Mouse (Mus musculus): ENCODE data around the gene B4galnt1. TPM values are rescaled to one million over a fixed set of nuclear protein-coding genes. Genes with fewer than 3 reads are reported as not detected.

B4galnt1 gene
- 8.3 and 11.5 TPM in 2 replicates for polyA plus RNA-seq (2015; fragmentation: Nextera tagmentation; extraction: Ambion mirVana)

DNA sequence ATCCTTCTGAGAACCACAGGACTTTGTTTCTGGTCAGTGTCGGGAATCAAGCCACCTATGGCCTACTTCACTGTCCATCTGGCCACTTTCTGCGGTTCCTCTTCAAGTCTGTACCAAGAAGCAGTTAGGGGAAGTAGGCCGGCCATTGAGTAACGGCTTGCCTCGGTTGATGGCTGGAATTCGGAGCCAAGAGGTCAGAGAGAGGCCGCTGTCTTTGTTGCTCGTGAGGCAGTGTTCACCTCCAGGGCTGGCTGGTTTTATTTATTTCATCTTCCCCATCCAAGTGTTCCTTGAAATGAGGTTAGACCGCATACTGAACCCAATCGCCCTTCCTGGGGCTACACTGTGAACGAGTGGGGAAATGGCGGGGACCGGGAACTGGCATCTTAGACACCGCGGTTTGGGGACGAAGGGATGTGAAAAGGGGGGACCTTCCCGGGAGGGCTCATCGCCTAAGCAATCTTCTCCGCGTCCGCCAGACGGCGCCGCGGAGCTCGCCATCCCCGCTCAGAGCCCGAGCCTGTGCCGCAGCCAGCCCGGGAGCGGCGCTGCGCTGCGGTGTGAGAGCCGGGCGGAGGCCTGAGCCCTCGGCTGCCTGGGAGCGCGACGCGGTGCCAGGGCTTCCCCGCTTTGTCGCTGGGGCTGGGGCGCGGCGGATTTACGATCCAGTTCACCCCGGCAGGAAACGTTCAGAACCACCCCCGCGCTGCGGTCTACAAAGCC is at the start of gene B4galnt1:
B4galnt1 (plus strand) TSS at position 595 of the 723 bp plus-strand sequence.

DNA sequence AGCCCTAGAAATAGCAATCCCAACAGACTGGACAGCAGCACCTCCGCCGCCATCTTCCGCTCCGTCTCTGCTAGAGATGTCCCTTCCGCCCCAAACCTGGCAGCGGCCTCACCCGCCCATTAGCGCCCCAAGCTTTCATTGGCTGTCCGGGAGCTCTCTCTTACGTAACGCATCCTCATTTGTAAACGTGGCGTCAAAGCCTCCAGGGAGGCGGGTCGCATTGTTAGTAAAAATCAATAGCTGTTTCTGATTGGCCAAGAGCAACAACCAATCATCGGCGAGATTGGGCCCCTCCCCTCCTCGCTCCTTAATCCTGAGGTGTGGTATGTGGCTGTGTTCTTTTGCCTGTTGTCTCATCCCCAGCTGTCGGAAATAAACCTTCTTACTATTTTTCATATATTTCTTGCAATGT is 44.0 kb upstream of the B4galnt1 start, which contains the start of gene Os9:
Os9 (minus strand) TSS at position 66 of the 412 bp plus-strand sequence.

DNA sequence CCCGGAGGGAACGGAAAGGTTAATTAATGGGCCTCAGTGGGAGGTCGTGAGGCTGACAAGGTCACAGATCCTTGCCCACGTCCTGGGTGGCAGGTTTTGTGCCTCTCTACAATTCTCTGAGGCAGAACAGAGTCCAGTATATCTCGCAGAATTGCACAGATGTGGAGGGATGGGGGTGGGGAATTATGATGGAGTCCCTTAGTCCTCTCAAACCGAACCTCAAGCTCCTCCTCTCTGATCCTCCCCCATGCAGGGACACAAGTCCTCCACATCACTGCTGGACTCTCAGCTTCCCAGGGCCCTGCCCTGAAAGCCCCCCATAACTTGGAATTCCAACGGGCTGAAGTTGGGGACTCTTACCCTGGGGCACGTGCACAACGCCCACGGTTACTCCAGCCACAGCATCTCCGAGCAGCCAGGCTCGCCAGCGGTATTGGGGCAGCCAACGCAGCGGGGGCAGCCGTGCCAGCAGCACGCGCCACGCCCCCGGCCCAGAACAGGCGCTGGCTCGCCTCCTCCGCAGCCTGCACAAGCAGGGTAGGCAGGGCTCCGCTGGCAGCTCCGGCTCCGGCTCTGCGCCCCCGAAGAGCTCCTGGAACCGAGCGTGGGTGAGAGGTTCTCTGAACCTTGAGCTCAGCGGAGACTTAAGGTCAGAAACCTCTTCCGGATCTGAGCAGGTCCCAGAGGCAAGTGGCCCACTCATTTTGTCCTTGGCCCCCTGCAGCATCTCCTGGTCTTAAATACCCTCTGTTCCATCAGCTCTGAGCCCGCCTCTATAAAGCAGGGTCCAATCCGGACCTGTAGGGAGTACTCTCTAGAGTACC is 15.1 kb downstream of the B4galnt1 start, which contains the start of gene Slc26a10:
Slc26a10 (minus strand) TSS at position 775 of the 824 bp plus-strand sequence.

DNA sequence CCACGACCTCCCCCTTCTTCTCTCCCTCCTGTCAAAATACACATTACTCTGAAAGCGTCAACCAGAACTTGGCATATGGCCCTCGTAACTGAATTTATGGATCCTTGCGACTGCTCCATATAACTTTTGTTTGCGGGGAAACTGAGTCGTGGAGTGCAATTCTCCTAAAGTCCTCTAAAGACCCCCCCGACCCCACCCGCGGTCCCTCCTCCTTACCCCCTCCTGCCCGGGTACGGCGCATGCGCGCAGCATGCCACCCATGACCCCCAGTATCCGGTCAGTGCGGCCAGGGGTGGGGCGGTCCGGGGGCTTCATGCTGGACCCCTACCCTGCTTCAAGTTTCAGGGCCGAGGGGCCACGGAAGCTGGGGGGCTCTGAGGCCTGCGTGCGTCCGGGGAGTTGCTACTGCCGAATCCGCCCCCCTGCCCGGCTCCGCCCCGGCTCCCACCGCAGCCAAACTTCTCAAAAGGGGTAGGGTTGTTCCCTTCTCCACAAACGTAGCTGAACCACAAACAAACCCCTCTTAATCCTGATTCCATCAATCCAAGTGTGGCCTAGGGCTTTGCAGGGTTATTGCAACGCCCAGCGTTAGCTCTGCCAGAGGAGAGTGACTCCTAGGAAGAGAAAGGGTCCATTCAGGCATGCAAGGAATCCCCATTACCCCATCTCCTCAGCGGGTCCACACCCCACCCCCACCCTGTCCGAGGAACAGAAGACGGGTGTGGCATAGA is 24.8 kb downstream of the B4galnt1 start, which contains the start of gene Arhgef25:
Arhgef25 (minus strand) TSS at position 433 of the 731 bp plus-strand sequence.

DNA sequence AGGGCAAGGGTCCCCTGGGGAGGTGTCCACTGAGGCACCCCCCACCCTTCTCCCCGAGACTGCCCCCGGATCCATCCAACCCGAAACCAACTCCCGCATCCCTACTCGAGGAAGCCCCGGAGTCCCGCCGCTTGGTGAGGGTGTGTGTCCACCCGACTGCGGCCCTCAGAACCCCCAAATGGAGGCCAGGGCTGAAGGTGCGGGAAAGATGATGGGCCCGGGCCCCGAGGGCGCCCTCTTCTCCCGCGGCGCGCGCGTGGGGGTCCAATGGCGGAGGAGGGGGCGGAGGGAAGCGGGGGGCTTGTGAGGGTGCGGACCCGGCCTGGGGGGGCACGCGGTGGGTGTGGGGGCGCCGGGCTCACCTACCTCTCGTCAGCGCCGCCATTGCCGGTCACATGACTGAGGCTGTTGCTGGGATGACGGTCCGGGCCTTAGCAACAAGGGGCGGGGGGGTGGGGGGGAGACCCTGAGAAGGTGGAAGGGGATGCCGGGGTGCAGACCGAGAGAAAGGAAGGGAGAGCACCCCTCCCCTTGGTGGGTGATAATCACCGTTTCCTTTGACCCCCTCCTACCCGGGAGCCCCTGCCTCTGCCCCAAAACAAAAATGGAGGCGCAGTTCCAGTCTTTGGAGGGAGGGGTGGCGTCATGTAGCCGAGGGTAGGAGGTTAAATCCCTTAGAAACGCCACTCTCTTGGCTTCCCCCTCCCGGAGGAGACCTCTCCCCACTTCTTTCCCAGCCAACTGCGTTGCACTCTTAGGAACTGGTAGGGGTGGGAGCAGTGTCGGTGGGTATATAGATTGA is 30.5 kb downstream of the B4galnt1 start, which contains the start of gene Dtx3:
Dtx3 (minus strand) TSS at position 401 of the 802 bp plus-strand sequence.

DNA sequence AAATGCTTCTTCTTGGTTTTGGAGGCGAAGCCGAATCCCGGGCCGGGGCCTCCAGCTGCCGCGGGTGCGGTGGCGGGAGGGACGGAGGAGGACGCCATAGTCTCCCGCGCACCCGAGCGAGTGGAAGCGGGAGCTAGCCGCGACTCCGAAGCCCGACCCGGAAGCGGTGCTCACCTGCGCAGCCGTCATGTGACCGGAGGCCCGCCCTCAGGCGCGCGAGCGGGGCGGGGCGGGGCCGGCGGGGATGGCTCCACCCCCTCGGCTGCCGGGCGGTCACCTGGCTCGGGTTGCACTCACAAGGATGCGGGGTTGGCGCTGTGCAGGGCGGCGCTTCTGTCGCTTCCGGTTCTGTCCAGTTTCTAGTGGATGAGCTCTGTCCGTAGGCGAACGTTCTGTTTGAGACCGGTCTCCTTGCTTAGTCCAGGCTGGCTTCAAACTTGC is 46.4 kb downstream of the B4galnt1 start, which contains the start of gene Pip4k2c:
Pip4k2c (minus strand) TSS at position 172 of the 441 bp plus-strand sequence.

Other genes with a start within 250 kb of the B4galnt1 start
- 47.7 and 54.5 TPM in 2 replicates for gene Ctdsp2, start 186.5 kb upstream of the B4galnt1 start, polyA plus RNA-seq (2015; fragmentation: Nextera tagmentation; extraction: Ambion mirVana)
- 0.22 and 0.69 TPM in 2 replicates for gene Avil, start 164.5 kb upstream of the B4galnt1 start, polyA plus RNA-seq (2015; fragmentation: Nextera tagmentation; extraction: Ambion mirVana)
- 48.6 and 93.0 TPM in 2 replicates for gene Tsfm, start 134.4 kb upstream of the B4galnt1 start, polyA plus RNA-seq (2015; fragmentation: Nextera tagmentation; extraction: Ambion mirVana)
- 21.1 and 31.5 TPM in 2 replicates for gene Mettl1, start 123.8 kb upstream of the B4galnt1 start, polyA plus RNA-seq (2015; fragmentation: Nextera tagmentation; extraction: Ambion mirVana)
- gene Eef1akmt3, start 123.7 kb upstream of the B4galnt1 start, polyA plus RNA-seq (2015; fragmentation: Nextera tagmentation; extraction: Ambion mirVana) = 0.05 and 0.15 TPM in 2 replicates
- 0.25 and 0.30 TPM in 2 replicates for gene Cyp27b1, start 117.0 kb upstream of the B4galnt1 start, polyA plus RNA-seq (2015; fragmentation: Nextera tagmentation; extraction: Ambion mirVana)
- 0.98 and 1.1 TPM in 2 replicates for gene March9, start 105.0 kb upstream of the B4galnt1 start, polyA plus RNA-seq (2015; fragmentation: Nextera tagmentation; extraction: Ambion mirVana)
- gene Cdk4, start 101.7 kb upstream of the B4galnt1 start, polyA plus RNA-seq (2015; fragmentation: Nextera tagmentation; extraction: Ambion mirVana) = 454 and 569 TPM in 2 replicates
- gene Tspan31, start 95.0 kb upstream of the B4galnt1 start, polyA plus RNA-seq (2015; fragmentation: Nextera tagmentation; extraction: Ambion mirVana) = 127 and 168 TPM in 2 replicates
- gene Agap2, start 89.9 kb upstream of the B4galnt1 start, polyA plus RNA-seq (2015; fragmentation: Nextera tagmentation; extraction: Ambion mirVana) = 0.20 and 0.39 TPM in 2 replicates
- 70.0 and 115 TPM in 2 replicates for gene Os9, start 44.1 kb upstream of the B4galnt1 start, polyA plus RNA-seq (2015; fragmentation: Nextera tagmentation; extraction: Ambion mirVana)
- 0.77 and 1.5 TPM in 2 replicates for gene Slc26a10, start 15.4 kb downstream of the B4galnt1 start, polyA plus RNA-seq (2015; fragmentation: Nextera tagmentation; extraction: Ambion mirVana)
- gene Arhgef25, start 24.9 kb downstream of the B4galnt1 start, polyA plus RNA-seq (2015; fragmentation: Nextera tagmentation; extraction: Ambion mirVana) = 26.9 and 37.1 TPM in 2 replicates
- 71.2 and 89.3 TPM in 2 replicates for gene Dtx3, start 30.5 kb downstream of the B4galnt1 start, polyA plus RNA-seq (2015; fragmentation: Nextera tagmentation; extraction: Ambion mirVana)
- gene Pip4k2c, start 46.4 kb downstream of the B4galnt1 start, polyA plus RNA-seq (2015; fragmentation: Nextera tagmentation; extraction: Ambion mirVana) = 20.1 and 31.2 TPM in 2 replicates
- 9.4 and 28.5 TPM in 2 replicates for gene Kif5a, start 98.1 kb downstream of the B4galnt1 start, polyA plus RNA-seq (2015; fragmentation: Nextera tagmentation; extraction: Ambion mirVana)
- gene Dctn2, start 101.1 kb downstream of the B4galnt1 start, polyA plus RNA-seq (2015; fragmentation: Nextera tagmentation; extraction: Ambion mirVana) = 179 and 189 TPM in 2 replicates
- 8.1 and 10.8 TPM in 2 replicates for gene Mbd6, start 123.8 kb downstream of the B4galnt1 start, polyA plus RNA-seq (2015; fragmentation: Nextera tagmentation; extraction: Ambion mirVana)
- 74.6 and 97.2 TPM in 2 replicates for gene Mars, start 146.6 kb downstream of the B4galnt1 start, polyA plus RNA-seq (2015; fragmentation: Nextera tagmentation; extraction: Ambion mirVana)
- gene Arhgap9, start 156.7 kb downstream of the B4galnt1 start, polyA plus RNA-seq (2015; fragmentation: Nextera tagmentation; extraction: Ambion mirVana) = 4.9 and 5.0 TPM in 2 replicates
- gene Gli1, start 176.7 kb downstream of the B4galnt1 start, polyA plus RNA-seq (2015; fragmentation: Nextera tagmentation; extraction: Ambion mirVana) = 2.6 and 3.4 TPM in 2 replicates
- 1.4 and 1.7 TPM in 2 replicates for gene Inhbe, start 189.2 kb downstream of the B4galnt1 start, polyA plus RNA-seq (2015; fragmentation: Nextera tagmentation; extraction: Ambion mirVana)
- 0.46 and 0.61 TPM in 2 replicates for gene Inhbc, start 205.2 kb downstream of the B4galnt1 start, polyA plus RNA-seq (2015; fragmentation: Nextera tagmentation; extraction: Ambion mirVana)
- 29.8 and 36.2 TPM in 2 replicates for gene R3hdm2, start 215.1 kb downstream of the B4galnt1 start, polyA plus RNA-seq (2015; fragmentation: Nextera tagmentation; extraction: Ambion mirVana)

Data from adrenal gland, postnatal 0 days (tissue).